Mouse (Mus musculus) adrenal gland, adult 18-20 months (tissue): Measurements from ENCODE around the gene Gm3727. TPM values are rescaled to one million over a fixed set of nuclear protein-coding genes. Genes with fewer than 3 reads are reported as not detected.
"Not testable (repeated sequence)": the region's sequence is repeated elsewhere in the genome, so short reads cannot be mapped to it uniquely, and the experiment has no call there.

Experiments
- DNase-seq, 2 experiments: peaks; one replicate each; pipeline ENCODE4 v3.0.0; 2021 to 2022; ENCODE audit warnings: low spot score in 2 of 2
- long read RNA-seq, 2 experiments: library from polyadenylated mRNA; stranded (forward); transcript quantifications; one replicate each; pipeline ENCODE4 v2.0.0; 2021
- total RNA-seq, 2 experiments: library from RNA; stranded (reverse); gene quantifications; 1 replicate in 1 of 2; 2 replicates in 1 of 2; pipeline ENCODE4 v1.2.3; 2021

Gm3727 gene
- total RNA-seq: not detected
- long read RNA-seq, experiment 1: 0 reads
- long read RNA-seq, experiment 2: 0 reads

GRCm38 (mm10) chr14:7264614-7265013 is at the start of gene Gm3727:
TSS of gene Gm3727 (minus strand) at chr14:7264714.
- not testable (repeated sequence) for DNase-seq

GRCm38 (mm10) chr14:7243498-7243897 is 21.0 kb downstream of the Gm3727 start:
- peak in 1 of 2 experiments; percentile 6 for DNase-seq

Other genes with a start within 250 kb of the Gm3727 start
- under 1 TPM in 1 of 2 experiments, not detected in 1; 0.19 TPM for gene Gm10406, start 237.3 kb downstream of the Gm3727 start, total RNA-seq
- gene Gm3685, start 219.7 kb downstream of the Gm3727 start, total RNA-seq: not detected
- under 1 TPM in 1 of 2 experiments, not detected in 1; 0.19 TPM for gene Gm3696, start 164.1 kb downstream of the Gm3727 start, total RNA-seq
- not detected for gene Gm6676, start 139.3 kb downstream of the Gm3727 start, total RNA-seq
- under 1 TPM; 0.20 to 0.22 TPM for gene Gm3512, start 90.2 kb downstream of the Gm3727 start, total RNA-seq
- not detected for gene Gm16434, start 70.2 kb downstream of the Gm3727 start, total RNA-seq
- not detected for gene Gm3739, start 50.3 kb upstream of the Gm3727 start, total RNA-seq
- gene Gm5797, start 67.7 kb upstream of the Gm3727 start, total RNA-seq: not detected
- not detected for gene Gm8374, start 100.4 kb upstream of the Gm3727 start, total RNA-seq
- gene Gm3755, start 186.2 kb upstream of the Gm3727 start, total RNA-seq: not detected
- gene Gm3752, start 219.0 kb upstream of the Gm3727 start, total RNA-seq: not detected